Mouse (Mus musculus): ENCODE results near the gene Heatr6.

Heatr6 gene

GRCm38 (mm10) chr11:83747376-83748265, 5.9 kb upstream of the Heatr6 start:
- DNase-seq (ENCODE audit: low spot score), result no peak

GRCm38 (mm10) chr11:83754227-83754626, 731 bp downstream of the Heatr6 start:
- DNase-seq (ENCODE audit: low spot score), result no peak

GRCm38 (mm10) chr11:83767306-83767705, 13.8 kb downstream of the Heatr6 start:
- no peak for DNase-seq (ENCODE audit: low spot score)

GRCm38 (mm10) chr11:83768976-83769375, 15.5 kb downstream of the Heatr6 start:
- no peak for DNase-seq (ENCODE audit: low spot score)

GRCm38 (mm10) chr11:83771014-83771413, 17.5 kb downstream of the Heatr6 start:
- DNase-seq (ENCODE audit: low spot score), result no peak

- no peak for DNase-seq (ENCODE audit: low spot score)
Observed at GRCm38 (mm10) chr11:83772341-83772740, 18.8 kb downstream of the Heatr6 start.

GRCm38 (mm10) chr11:83773691-83774090, 20.2 kb downstream of the Heatr6 start:
- DNase-seq (ENCODE audit: low spot score), result no peak

GRCm38 (mm10) chr11:83774324-83774723, 20.8 kb downstream of the Heatr6 start:
- DNase-seq (ENCODE audit: low spot score), result no peak

- DNase-seq (ENCODE audit: low spot score), result no peak
Observed at GRCm38 (mm10) chr11:83776798-83777197, 23.3 kb downstream of the Heatr6 start.

GRCm38 (mm10) chr11:83783931-83784600, 30.6 kb downstream of the Heatr6 start:
- no peak for DNase-seq (ENCODE audit: low spot score)

GRCm38 (mm10) chr11:83784661-83785060, 31.2 kb downstream of the Heatr6 start:
- DNase-seq (ENCODE audit: low spot score), result no peak

GRCm38 (mm10) chr11:83785366-83785765, 31.9 kb downstream of the Heatr6 start:
- DNase-seq (ENCODE audit: low spot score), result peak; percentile 64

- no peak for DNase-seq (ENCODE audit: low spot score)
Observed at GRCm38 (mm10) chr11:83786835-83787234, 33.3 kb downstream of the Heatr6 start.

GRCm38 (mm10) chr11:83787401-83788021, 34.0 kb downstream of the Heatr6 start:
- DNase-seq (ENCODE audit: low spot score), result no peak

GRCm38 (mm10) chr11:83788331-83788730, 34.8 kb downstream of the Heatr6 start:
- DNase-seq (ENCODE audit: low spot score), result no peak

- DNase-seq (ENCODE audit: low spot score), result no peak
Observed at GRCm38 (mm10) chr11:83789259-83789658, 35.8 kb downstream of the Heatr6 start.

- DNase-seq (ENCODE audit: low spot score), result no peak
Observed at GRCm38 (mm10) chr11:83791133-83791532, 37.6 kb downstream of the Heatr6 start.

- DNase-seq (ENCODE audit: low spot score), result no peak
Observed at GRCm38 (mm10) chr11:83792316-83792914, 38.9 kb downstream of the Heatr6 start.

- DNase-seq (ENCODE audit: low spot score), result no peak
Observed at GRCm38 (mm10) chr11:83793264-83793663, 39.8 kb downstream of the Heatr6 start.

- DNase-seq (ENCODE audit: low spot score), result no peak
Observed at GRCm38 (mm10) chr11:83796112-83796511, 42.6 kb downstream of the Heatr6 start.

GRCm38 (mm10) chr11:83796980-83797608, 43.6 kb downstream of the Heatr6 start:
- no peak for DNase-seq (ENCODE audit: low spot score)

- no peak for DNase-seq (ENCODE audit: low spot score)
Observed at GRCm38 (mm10) chr11:83799871-83800430, 46.5 kb downstream of the Heatr6 start.
